Mouse (Mus musculus) lung, embryonic 16.5 days (tissue): Measurements from ENCODE around the gene Sgms2. TPM values are rescaled to one million over a fixed set of nuclear protein-coding genes. Genes with fewer than 3 reads are reported as not detected.

ENCODE experiments used
- ATAC-seq: fragments of 200-750 bp; cut with Nextera tagmentation; 2 replicates; pipeline ENCODE4 v1.8.0; 2017; ENCODE audit warnings: low read depth, mild to moderate bottlenecking, moderate library complexity
- H3K27ac ChIP-seq: fragments of 300-500 bp; sonication (generic); 2 replicates; pipeline ENCODE4 v1.5.1; 2014; ENCODE audit warnings: mild to moderate bottlenecking, control low read depth, low read length
- H3K27me3 ChIP-seq: fragments of 300-500 bp; sonication (generic); 2 replicates; pipeline ENCODE4 v1.6.1; 2014; ENCODE audit warnings: low read depth, low read length, mixed read lengths; ENCODE audit not compliant: control insufficient read depth, insufficient read depth
- H3K36me3 ChIP-seq: fragments of 300-500 bp; sonication (generic); 2 replicates; pipeline ENCODE4 v1.6.1; 2014; ENCODE audit warnings: low read length; ENCODE audit not compliant: control insufficient read depth, insufficient read depth
- H3K4me1 ChIP-seq: fragments of 300-500 bp; sonication (generic); replicated peaks from 2 replicates; pipeline ENCODE4 v1.6.1; 2014; ENCODE audit warnings: low read length, mixed read lengths; ENCODE audit not compliant: control insufficient read depth, insufficient read depth
- H3K4me2 ChIP-seq: fragments of 300-500 bp; sonication (generic); 2 replicates; pipeline ENCODE4 v1.6.1; 2014; ENCODE audit warnings: low read depth, low read length, control low read depth
- H3K4me3 ChIP-seq: fragments of 300-500 bp; sonication (generic); 2 replicates; pipeline ENCODE4 v1.5.1; 2014; ENCODE audit warnings: mild to moderate bottlenecking, low read length, control low read depth
- H3K9ac ChIP-seq: fragments of 300-500 bp; sonication (generic); 2 replicates; pipeline ENCODE4 v1.6.1; 2014; ENCODE audit warnings: low read length, control low read depth
- H3K9me3 ChIP-seq: fragments of 300-500 bp; sonication (generic); 2 replicates; pipeline ENCODE4 v1.6.1; 2016; ENCODE audit warnings: low read length; ENCODE audit not compliant: control insufficient read depth
- WGBS: fragments of 180-500 bp; shearing (Covaris S2); extraction: QIAGEN DNeasy Blood & Tissue Kit; methylation state at CpG from one replicate; pipeline ENCODE4 v1.1.7; 2014; 5-methylcytosine and 5-hydroxymethylcytosine counted together
- polyA plus RNA-seq: library from polyadenylated mRNA; unstranded; fragments of >200 nt; fragmentation: Nextera tagmentation; extraction: Ambion mirVana; gene quantifications from 2 replicates; pipeline ENCODE4 v1.2.1, GENCODE M21; 2015

Gene Sgms2
- polyA plus RNA-seq = 4.0 and 4.4 TPM in 2 replicates

GRCm38 (mm10) chr3:131491361-131491925 is at the start of gene Sgms2:
Gene Sgms2, minus strand, starts transcription at chr3:131491411.
- no peaks in the 10 kb centered on the region for H3K9me3 ChIP-seq
- H3K4me3 ChIP-seq = peak within 1 kb of the TSS; percentile 77
- no peaks in the 10 kb centered on the region for H3K36me3 ChIP-seq
- peaks cover 10% of the 10 kb centered on the region for H3K27me3 ChIP-seq
- peak within 1 kb of the TSS; percentile 80 for H3K9ac ChIP-seq
- peaks cover 9% of the 10 kb centered on the region for H3K4me1 ChIP-seq
- H3K27ac ChIP-seq = peak within 1 kb of the TSS; percentile 63
- ATAC-seq = no peak
- H3K4me2 ChIP-seq = peak within 1 kb of the TSS; percentile 96
- WGBS = 82% methylated on average over 2 of the region's 2 CpGs

- WGBS = 53% methylated on average over 3 of the region's 3 CpGs
- no peaks in the 10 kb centered on the region for H3K27me3 ChIP-seq
- ATAC-seq = no peak
- H3K36me3 ChIP-seq = no peaks in the 10 kb centered on the region
- no peaks in the 10 kb centered on the region for H3K9me3 ChIP-seq
- no peak overlapping the region for H3K4me2 ChIP-seq
- H3K4me3 ChIP-seq = no peak overlapping the region
- peaks cover 14% of the 10 kb centered on the region for H3K4me1 ChIP-seq
- H3K27ac ChIP-seq = no peak overlapping the region
- H3K9ac ChIP-seq = no peak overlapping the region
Observed at GRCm38 (mm10) chr3:131525229-131525628, 34.0 kb upstream of the Sgms2 start.

GRCm38 (mm10) chr3:131524779-131525178 is 33.6 kb upstream of the Sgms2 start:
- Histone ChIP-seq H3K4me1 (peaks cover 14% of the 10 kb centered on the region), H3K36me3 (no peaks in the 10 kb centered on the region), H3K4me3 (no peak overlapping the region), H3K9me3 (no peaks in the 10 kb centered on the region), H3K27me3 (no peaks in the 10 kb centered on the region), H3K4me2 (no peak overlapping the region), H3K9ac (no peak overlapping the region), H3K27ac (no peak overlapping the region)
- WGBS = 23% methylated on average over 11 of the region's 11 CpGs
- ATAC-seq = no peak

GRCm38 (mm10) chr3:131524210-131524609 is 33.0 kb upstream of the Sgms2 start:
- Histone ChIP-seq H3K36me3 (no peaks in the 10 kb centered on the region), H3K4me1 (peaks cover 14% of the 10 kb centered on the region), H3K4me2 (no peak overlapping the region), H3K9me3 (no peaks in the 10 kb centered on the region), H3K4me3 (no peak overlapping the region), H3K9ac (no peak overlapping the region), H3K27me3 (no peaks in the 10 kb centered on the region), H3K27ac (no peak overlapping the region)
- no peak; the same call in 1 of the 2 replicates for ATAC-seq
- WGBS = 72% methylated on average over 5 of the region's 5 CpGs

- H3K4me1 ChIP-seq = peaks cover 14% of the 10 kb centered on the region
- WGBS = 39% methylated on average over 9 of the region's 9 CpGs
- ATAC-seq = peak; percentile 71
- no peaks in the 10 kb centered on the region for H3K9me3 ChIP-seq
- no peaks in the 10 kb centered on the region for H3K27me3 ChIP-seq
- no peak overlapping the region for H3K27ac ChIP-seq
- no peak overlapping the region for H3K4me3 ChIP-seq
- H3K4me2 ChIP-seq = no peak overlapping the region
- no peaks in the 10 kb centered on the region for H3K36me3 ChIP-seq
- no peak overlapping the region for H3K9ac ChIP-seq
Observed at GRCm38 (mm10) chr3:131523749-131524148, 32.5 kb upstream of the Sgms2 start.

- Histone ChIP-seq H3K4me1 (peaks cover 14% of the 10 kb centered on the region), H3K4me2 (no peak overlapping the region), H3K27me3 (no peaks in the 10 kb centered on the region), H3K4me3 (no peak overlapping the region), H3K9ac (no peak overlapping the region), H3K36me3 (no peaks in the 10 kb centered on the region), H3K27ac (no peak overlapping the region), H3K9me3 (no peaks in the 10 kb centered on the region)
- 16% methylated on average over 7 of the region's 7 CpGs for WGBS
- peak; percentile 72 for ATAC-seq
Observed at GRCm38 (mm10) chr3:131522243-131522642, 31.0 kb upstream of the Sgms2 start.

GRCm38 (mm10) chr3:131521206-131521605 is 30.0 kb upstream of the Sgms2 start:
- Histone ChIP-seq H3K9me3 (no peaks in the 10 kb centered on the region), H3K27ac (no peak overlapping the region), H3K36me3 (no peaks in the 10 kb centered on the region), H3K4me3 (no peak overlapping the region), H3K27me3 (no peaks in the 10 kb centered on the region), H3K9ac (no peak overlapping the region), H3K4me1 (peaks cover 14% of the 10 kb centered on the region), H3K4me2 (no peak overlapping the region)
- no peak for ATAC-seq
- WGBS = 69% methylated on average over 4 of the region's 4 CpGs

- H3K4me2 ChIP-seq = no peak overlapping the region
- H3K4me3 ChIP-seq = no peak overlapping the region
- 42% methylated on average over 6 of the region's 6 CpGs for WGBS
- no peak overlapping the region for H3K9ac ChIP-seq
- H3K27me3 ChIP-seq = no peaks in the 10 kb centered on the region
- H3K27ac ChIP-seq = no peak overlapping the region; the same call in 1 of the 2 replicates
- peaks cover 5% of the 10 kb centered on the region for H3K4me1 ChIP-seq
- no peak for ATAC-seq
- no peaks in the 10 kb centered on the region for H3K36me3 ChIP-seq
- H3K9me3 ChIP-seq = no peaks in the 10 kb centered on the region
Observed at GRCm38 (mm10) chr3:131517756-131518155, 26.5 kb upstream of the Sgms2 start.

GRCm38 (mm10) chr3:131516332-131516999 is 25.3 kb upstream of the Sgms2 start:
- Histone ChIP-seq H3K4me1 (no peaks in the 10 kb centered on the region; the same call in 1 of the 2 replicates), H3K4me2 (no peak overlapping the region), H3K9ac (no peak overlapping the region), H3K4me3 (no peak overlapping the region), H3K27me3 (no peaks in the 10 kb centered on the region), H3K9me3 (no peaks in the 10 kb centered on the region), H3K27ac (no peak overlapping the region), H3K36me3 (no peaks in the 10 kb centered on the region)
- 69% methylated on average over 7 of the region's 7 CpGs for WGBS
- peak; percentile 81 for ATAC-seq
